Mouse (Mus musculus) left cerebral cortex, postnatal 25 days (tissue): ENCODE measurements at regions not wholly inside any gene's neighbourhood (a gene's known extent, or its start where the extent isn't known, plus 50 kb on each side); places are given as distances from the start of the nearest gene placed in this dataset.
"Not testable (repeated sequence)": the region's sequence is repeated elsewhere in the genome, so short reads cannot be mapped to it uniquely, and the experiment has no call there.

ENCODE experiments used
- DNase-seq, 2 experiments: peaks; one replicate each; pipeline ENCODE4 v3.0.0; 2022; ENCODE audit warnings: low spot score in 2 of 2, mixed read lengths in 1 of 2
- intact Hi-C: fragments of 180-260 bp; cut with DNase I; formaldehyde crosslinking; loops from one replicate; pipeline ENCODE4 v1.15.1; 2025

GRCm38 (mm10) chr11:9932360-9933265 is 740.9 kb downstream of the Abca13 start:
- intact Hi-C loops = no loop called here
- DNase-seq = no peak

- no peak for DNase-seq
Measured at GRCm38 (mm10) chr11:9962696-9963202, 771.0 kb downstream of the Abca13 start.

GRCm38 (mm10) chr11:9982974-9983373 is 791.2 kb downstream of the Abca13 start:
- intact Hi-C loops = no loop called here
- no peak for DNase-seq

More at GRCm38 (mm10) chr11:9962696-9963202, 771.0 kb downstream of the Abca13 start:
- intact Hi-C loops = no loop called here

- DNase-seq = no peak
- intact Hi-C loops = no loop called here
Measured at GRCm38 (mm10) chr11:9994601-9995166, 802.9 kb downstream of the Abca13 start.

- intact Hi-C loops = no loop called here
- no peak for DNase-seq
Measured at GRCm38 (mm10) chr11:9995356-9995755, 803.6 kb downstream of the Abca13 start.

GRCm38 (mm10) chr11:9997532-9998138 is 805.9 kb downstream of the Abca13 start:
- intact Hi-C loops = no loop called here
- DNase-seq = peak in 1 of 2 experiments; percentile 4

- intact Hi-C loops = no loop called here
Measured at GRCm38 (mm10) chr11:10002170-10002569, 810.4 kb downstream of the Abca13 start.

GRCm38 (mm10) chr11:10006881-10007280 is 815.1 kb downstream of the Abca13 start:
- no peak for DNase-seq
- intact Hi-C loops = no loop called here

More at GRCm38 (mm10) chr11:10002170-10002569, 810.4 kb downstream of the Abca13 start:
- DNase-seq = peak in 1 of 2 experiments; percentile 5

GRCm38 (mm10) chr11:10046593-10046992 is 854.9 kb downstream of the Abca13 start:
- peak in 1 of 2 experiments; percentile 21 for DNase-seq
- intact Hi-C loops = no loop called here

GRCm38 (mm10) chr11:10051584-10052210 is 860.0 kb downstream of the Abca13 start:
- DNase-seq = no peak
- intact Hi-C loops = no loop called here

GRCm38 (mm10) chr11:10071881-10072280 is 880.1 kb downstream of the Abca13 start:
- DNase-seq = no peak
- intact Hi-C loops = no loop called here

- no peak for DNase-seq
- intact Hi-C loops = no loop called here
Measured at GRCm38 (mm10) chr11:10087939-10088338, 896.2 kb downstream of the Abca13 start.

- intact Hi-C loops, DNase-seq: not testable (repeated sequence)
Measured at GRCm38 (mm10) chr11:10102314-10102713, 910.6 kb downstream of the Abca13 start.

- intact Hi-C loops = no loop called here
- no peak for DNase-seq
Measured at GRCm38 (mm10) chr11:10105077-10105476, 913.3 kb downstream of the Abca13 start.

GRCm38 (mm10) chr11:10142161-10142560 is 950.4 kb downstream of the Abca13 start:
- intact Hi-C loops = no loop called here
- no peak for DNase-seq

GRCm38 (mm10) chr11:10149160-10149559 is 957.4 kb downstream of the Abca13 start:
- intact Hi-C loops = no loop called here
- DNase-seq = no peak

- peak; percentile 25 to 82 for DNase-seq
- intact Hi-C loops = no loop called here
Measured at GRCm38 (mm10) chr11:10153836-10154235, 960.2 kb upstream of the Vwc2 start.

GRCm38 (mm10) chr11:10193738-10194137 is 920.3 kb upstream of the Vwc2 start:
- intact Hi-C loops = no loop called here
- DNase-seq = no peak

GRCm38 (mm10) chr11:10194774-10195173 is 919.2 kb upstream of the Vwc2 start:
- DNase-seq = no peak
- intact Hi-C loops = no loop called here

- intact Hi-C loops = no loop called here
- DNase-seq = no peak
Measured at GRCm38 (mm10) chr11:10201021-10201420, 913.0 kb upstream of the Vwc2 start.
